Mouse (Mus musculus): ENCODE measurements at regions not wholly inside any gene's neighbourhood (a gene's known extent, or its start where the extent isn't known, plus 50 kb on each side); places are given as distances from the start of the nearest gene placed in this dataset.
"Not testable (repeated sequence)": the region's sequence is repeated elsewhere in the genome, so short reads cannot be mapped to it uniquely, and the experiment has no call there.

DNA sequence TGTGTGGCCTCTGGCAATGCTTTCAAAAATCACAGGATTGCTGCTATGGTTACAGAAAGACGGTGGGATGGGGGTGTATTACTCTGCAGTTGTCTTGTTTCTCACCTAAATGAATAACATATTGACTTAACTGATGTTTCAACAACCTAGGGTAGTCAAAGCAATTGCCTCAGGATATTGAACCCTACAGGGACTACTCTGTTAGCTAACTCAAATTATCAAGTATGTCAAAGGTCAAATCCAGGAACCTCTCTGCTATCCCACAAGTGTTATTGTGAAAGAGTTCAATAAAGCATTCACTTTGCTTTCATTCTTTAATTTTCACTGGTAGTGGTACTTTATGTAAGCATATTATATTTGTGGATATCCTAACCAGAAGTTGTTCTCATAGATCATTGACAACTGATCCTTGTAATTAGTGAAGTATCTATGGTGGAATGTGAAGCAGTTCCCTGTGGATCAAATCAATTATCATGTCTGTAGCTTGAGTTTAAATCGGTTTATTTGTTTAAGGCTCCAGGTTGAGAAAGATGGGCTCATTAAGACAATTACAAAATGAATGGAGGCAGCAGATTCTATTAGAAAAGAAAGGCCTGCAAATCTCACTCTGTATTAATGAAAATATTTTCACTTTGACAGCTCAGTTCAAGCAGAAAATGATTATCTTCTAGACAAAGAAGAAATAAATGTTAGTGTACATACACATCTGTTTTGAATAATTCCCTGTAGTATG lies 259.4 kb upstream of the Gje1 start:
- Histone ChIP-seq H3K27me3 (replicated peaks; ENCODE audit: control insufficient read depth, insufficient read depth, low read length) (no peaks in the 10 kb centered on the region), H3K27ac (ENCODE audit: low read depth) (no peak overlapping the region), H3K36me3 (ENCODE audit: control insufficient read depth, insufficient read depth, low read length) (no peaks in the 10 kb centered on the region), H3K9me3 (ENCODE audit: control insufficient read depth, low read length) (no peaks in the 10 kb centered on the region), H3K4me3 (ENCODE audit: low read depth, low read length) (no peak overlapping the region), H3K4me1 (replicated peaks; ENCODE audit: control insufficient read depth, insufficient read depth, low read length) (no peaks in the 10 kb centered on the region), H3K4me2 (ENCODE audit: low read length) (no peak overlapping the region), H3K9ac (ENCODE audit: low read length) (no peak overlapping the region)
- ATAC-seq (replicated peaks; ENCODE audit: low FRiP score, low TSS enrichment, low read depth) (no peak), DNase-seq (ENCODE audit: low spot score) (no peak)
- 62% methylated on average over 2 of the region's 2 CpGs for WGBS

DNA sequence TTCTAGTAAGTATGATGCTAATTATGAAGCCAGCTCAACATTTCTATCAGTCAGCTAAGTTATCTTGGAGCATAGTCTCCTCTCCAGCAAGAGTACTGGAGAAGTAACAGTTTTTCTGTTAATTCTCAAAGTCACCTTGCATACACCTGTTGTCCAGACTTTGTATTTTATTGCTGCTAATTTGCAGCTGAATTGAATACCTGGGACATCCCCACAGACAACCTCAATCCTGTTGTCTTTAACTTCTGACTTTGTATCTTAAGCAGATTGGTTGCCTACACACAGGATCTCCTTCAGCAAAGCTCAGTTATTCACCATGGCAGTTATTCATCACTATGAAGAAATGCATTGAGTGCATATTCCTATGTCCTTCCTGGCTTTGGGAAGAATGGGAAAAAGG lies 251.7 kb upstream of the Gje1 start:
- H3K36me3 ChIP-seq (ENCODE audit: control insufficient read depth, insufficient read depth, low read length), result no peaks in the 10 kb centered on the region
- H3K27ac ChIP-seq (ENCODE audit: low read depth), result no peak overlapping the region
- no peak overlapping the region for H3K4me2 ChIP-seq (ENCODE audit: low read length)
- H3K27me3 ChIP-seq (replicated peaks; ENCODE audit: control insufficient read depth, insufficient read depth, low read length), result no peaks in the 10 kb centered on the region
- ATAC-seq (replicated peaks; ENCODE audit: low FRiP score, low TSS enrichment, low read depth) (no peak), DNase-seq (ENCODE audit: low spot score) (no peak)
- no peaks in the 10 kb centered on the region for H3K9me3 ChIP-seq (ENCODE audit: control insufficient read depth, low read length)
- H3K9ac ChIP-seq (ENCODE audit: low read length), result no peak overlapping the region
- no peak overlapping the region for H3K4me3 ChIP-seq (ENCODE audit: low read depth, low read length)
- no peaks in the 10 kb centered on the region for H3K4me1 ChIP-seq (replicated peaks; ENCODE audit: control insufficient read depth, insufficient read depth, low read length)

DNA sequence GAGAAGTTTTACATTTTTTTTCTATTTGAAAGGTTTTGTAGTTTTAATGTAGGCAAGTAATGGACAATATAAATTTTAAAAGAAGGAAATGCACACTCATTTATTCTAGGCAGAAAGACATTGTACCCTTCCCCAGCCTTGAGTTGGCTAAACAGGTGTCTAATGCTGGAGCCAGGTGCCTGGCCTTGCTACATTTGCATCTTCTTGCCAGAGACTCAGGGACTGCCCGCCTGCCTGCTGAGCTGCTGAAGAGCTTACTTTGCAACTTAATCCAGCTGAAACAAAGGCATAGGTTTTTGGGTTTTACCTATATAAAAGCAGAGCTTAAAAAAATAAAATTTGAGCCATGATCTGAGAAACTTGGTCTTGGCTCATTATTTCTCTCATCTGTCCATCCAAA lies 249.6 kb upstream of the Gje1 start:
- no peak overlapping the region for H3K9ac ChIP-seq (ENCODE audit: low read length)
- H3K27ac ChIP-seq (ENCODE audit: low read depth), result no peak overlapping the region
- no peak overlapping the region for H3K4me3 ChIP-seq (ENCODE audit: low read depth, low read length)
- no peak overlapping the region for H3K4me2 ChIP-seq (ENCODE audit: low read length)
- no peaks in the 10 kb centered on the region for H3K4me1 ChIP-seq (replicated peaks; ENCODE audit: control insufficient read depth, insufficient read depth, low read length)
- H3K36me3 ChIP-seq (ENCODE audit: control insufficient read depth, insufficient read depth, low read length), result no peaks in the 10 kb centered on the region
- WGBS, result 55% methylated on average over 1 of the region's 1 CpGs
- H3K9me3 ChIP-seq (ENCODE audit: control insufficient read depth, low read length), result no peaks in the 10 kb centered on the region
- no peaks in the 10 kb centered on the region for H3K27me3 ChIP-seq (replicated peaks; ENCODE audit: control insufficient read depth, insufficient read depth, low read length)
- DNase-seq (ENCODE audit: low spot score) (no peak), ATAC-seq (replicated peaks; ENCODE audit: low FRiP score, low TSS enrichment, low read depth) (no peak)

DNA sequence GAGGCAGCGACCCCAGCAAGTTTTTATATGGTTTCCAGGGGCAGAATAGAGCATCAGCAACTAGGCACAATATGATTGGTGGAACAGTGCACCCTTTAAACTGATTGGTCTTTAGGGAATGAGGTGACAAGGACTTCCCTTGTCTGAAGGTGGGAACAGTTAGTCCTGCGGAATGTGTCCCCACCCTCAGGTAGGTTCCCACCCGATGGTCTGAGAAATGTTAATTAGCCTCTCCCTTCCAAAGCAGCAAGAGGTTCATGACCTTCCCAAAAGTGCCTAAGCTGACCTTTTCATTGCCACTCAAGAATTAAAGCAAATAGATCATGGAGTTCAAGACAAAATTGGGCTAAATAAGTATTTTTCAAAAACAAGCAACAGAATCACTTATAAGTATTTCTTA lies 248.8 kb upstream of the Gje1 start:
- H3K9me3 ChIP-seq (ENCODE audit: control insufficient read depth, low read length); H3K4me2 ChIP-seq (ENCODE audit: low read length); H3K9ac ChIP-seq (ENCODE audit: low read length); H3K27me3 ChIP-seq (replicated peaks; ENCODE audit: control insufficient read depth, insufficient read depth, low read length); H3K36me3 ChIP-seq (ENCODE audit: control insufficient read depth, insufficient read depth, low read length); H3K4me1 ChIP-seq (replicated peaks; ENCODE audit: control insufficient read depth, insufficient read depth, low read length); H3K27ac ChIP-seq (ENCODE audit: low read depth); DNase-seq (ENCODE audit: low spot score); ATAC-seq (replicated peaks; ENCODE audit: low FRiP score, low TSS enrichment, low read depth); H3K4me3 ChIP-seq (ENCODE audit: low read depth, low read length): not testable (repeated sequence)
- WGBS, result 78% methylated on average over 3 of the region's 3 CpGs

DNA sequence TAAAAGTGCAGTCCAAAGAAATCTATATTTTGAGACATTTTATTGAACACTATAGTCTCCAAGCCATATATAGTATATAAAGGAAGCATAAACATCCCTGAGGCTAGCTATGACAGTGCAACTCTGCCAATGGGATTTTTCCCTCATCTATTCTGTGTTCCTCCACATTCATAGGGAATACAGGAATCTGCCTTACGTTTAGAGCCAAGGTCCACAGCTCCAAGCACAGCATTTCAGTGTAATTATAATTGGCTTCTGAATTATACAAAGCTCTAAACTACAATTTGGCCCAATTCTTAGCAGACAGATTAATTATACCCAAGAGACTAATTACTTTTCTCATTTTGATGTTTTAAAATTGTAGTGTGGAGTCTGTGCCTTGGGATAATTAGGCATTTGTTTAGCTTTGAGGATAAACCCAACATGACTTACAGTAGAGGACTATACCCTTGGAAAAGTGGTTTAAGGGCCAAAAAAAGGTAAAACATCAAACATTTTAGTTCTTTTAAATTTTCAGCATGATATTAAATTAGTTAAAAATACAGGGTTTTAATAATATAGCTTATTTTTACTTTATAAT lies 235.0 kb upstream of the Gje1 start:
- Histone ChIP-seq H3K4me1 (replicated peaks; ENCODE audit: control insufficient read depth, insufficient read depth, low read length) (no peaks in the 10 kb centered on the region), H3K27me3 (replicated peaks; ENCODE audit: control insufficient read depth, insufficient read depth, low read length) (no peaks in the 10 kb centered on the region)

DNA sequence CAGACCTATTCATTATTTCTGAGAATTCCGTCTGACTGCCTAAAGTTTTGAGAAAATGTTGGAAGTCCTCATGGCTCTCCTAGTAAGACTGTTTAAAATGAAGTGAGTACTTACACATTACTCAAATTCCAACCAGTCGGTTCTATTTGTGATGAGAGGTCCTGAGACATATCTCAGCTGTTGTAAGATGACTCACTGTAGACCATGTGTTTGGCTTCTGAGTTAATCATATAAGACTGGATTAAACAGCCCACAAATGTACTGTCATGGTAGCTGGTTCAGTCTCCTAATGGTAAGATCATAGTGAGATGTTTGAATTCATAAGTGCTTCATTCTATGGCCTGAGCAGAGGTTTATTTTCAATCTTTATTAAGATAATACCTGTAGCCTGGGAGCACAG lies 223.9 kb upstream of the Gje1 start:
- DNase-seq (ENCODE audit: low spot score), result no peak
- H3K27me3 ChIP-seq (replicated peaks; ENCODE audit: control insufficient read depth, insufficient read depth, low read length), result no peaks in the 10 kb centered on the region
- H3K4me2 ChIP-seq (ENCODE audit: low read length), result no peak overlapping the region
- H3K36me3 ChIP-seq (ENCODE audit: control insufficient read depth, insufficient read depth, low read length), result no peaks in the 10 kb centered on the region
- 37% methylated on average over 2 of the region's 2 CpGs for WGBS
- ATAC-seq (replicated peaks; ENCODE audit: low FRiP score, low TSS enrichment, low read depth), result no peak
- H3K4me1 ChIP-seq (replicated peaks; ENCODE audit: control insufficient read depth, insufficient read depth, low read length), result no peaks in the 10 kb centered on the region
- no peak overlapping the region for H3K4me3 ChIP-seq (ENCODE audit: low read depth, low read length)
- no peak overlapping the region for H3K27ac ChIP-seq (ENCODE audit: low read depth)
- no peak overlapping the region for H3K9ac ChIP-seq (ENCODE audit: low read length)
- no peaks in the 10 kb centered on the region for H3K9me3 ChIP-seq (ENCODE audit: control insufficient read depth, low read length)

More for the DNA sequence above, 235.0 kb upstream of the Gje1 start:
- Histone ChIP-seq H3K27ac (ENCODE audit: low read depth) (no peak overlapping the region), H3K9me3 (ENCODE audit: control insufficient read depth, low read length) (no peaks in the 10 kb centered on the region), H3K9ac (ENCODE audit: low read length) (no peak overlapping the region), H3K36me3 (ENCODE audit: control insufficient read depth, insufficient read depth, low read length) (no peaks in the 10 kb centered on the region), H3K4me2 (ENCODE audit: low read length) (no peak overlapping the region), H3K4me3 (ENCODE audit: low read depth, low read length) (no peak overlapping the region)
- 49% methylated on average over 1 of the region's 1 CpGs for WGBS
- ATAC-seq (replicated peaks; ENCODE audit: low FRiP score, low TSS enrichment, low read depth), result no peak
- DNase-seq (ENCODE audit: low spot score), result no peak

All from intestine, embryonic 14.5 days (tissue).